Comparison of ENCODE assay signal across 25 mouse cellular contexts in the genomic region with DNA sequence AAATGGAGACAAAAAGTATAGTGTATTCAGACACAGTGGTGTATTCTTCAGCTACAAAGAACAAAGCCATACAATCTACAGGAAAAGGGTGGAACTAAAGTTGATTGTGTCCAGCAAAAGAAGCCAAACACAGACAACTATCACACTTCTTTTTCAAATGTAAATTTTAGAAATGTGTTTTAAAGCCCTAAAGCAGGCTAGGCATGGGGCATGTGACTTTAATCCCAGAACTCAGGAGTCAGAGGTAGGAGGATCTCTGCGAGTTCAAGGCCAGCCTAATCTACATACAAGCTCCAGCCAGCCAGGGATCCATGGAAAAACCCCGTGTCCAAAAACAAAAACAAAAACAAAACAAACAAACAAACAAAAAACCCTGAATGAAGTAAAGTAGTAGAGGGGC.
"Had no signal": no experiment of that assay in that cellular context is flagged by ENCODE, and none has a peak within 500 bp of the region (broad histone marks: within the 10 kb centered on the region; RNA-seq: fewer than 3 reads in every experiment).

No protein-coding gene starts in this region.

- H3K36me3 ChIP-seq: heart, embryonic 10.5 days; heart, embryonic 12.5 days; hindbrain, embryonic 13.5 days; hindbrain, embryonic 15.5 days; kidney, embryonic 15.5 days; limb, embryonic 13.5 days; limb, embryonic 15.5 days; liver, embryonic 12.5 days had no signal

- ATAC-seq: hindbrain, postnatal 0 days; intestine, embryonic 16.5 days; liver, embryonic 12.5 days had no signal

- DNase-seq: gastrocnemius, adult 2 months; gastrocnemius, postnatal 10 days; gastrocnemius, postnatal 25 days; heart, adult 18-20 months; heart, postnatal 10 days; heart, postnatal 4 days; kidney, adult 11 months; kidney, adult 2 months; kidney, adult 9 months; kidney, postnatal 14 days; kidney, postnatal 36 days; layer of hippocampus, adult 9-11 months; layer of hippocampus, postnatal 36 days; left cerebral cortex, postnatal 4 days had no signal

- H3K9me3 ChIP-seq: heart, embryonic 10.5 days; heart, embryonic 12.5 days; hindbrain, embryonic 13.5 days; hindbrain, embryonic 15.5 days; kidney, embryonic 15.5 days; limb, embryonic 13.5 days; limb, embryonic 15.5 days; liver, embryonic 12.5 days had no signal

- H3K27me3 ChIP-seq: heart, embryonic 12.5 days; hindbrain, embryonic 15.5 days; kidney, embryonic 15.5 days; limb, embryonic 13.5 days; limb, embryonic 15.5 days; liver, embryonic 12.5 days had no signal

- H3K9ac ChIP-seq: heart, embryonic 12.5 days; hindbrain, embryonic 13.5 days; hindbrain, embryonic 15.5 days; kidney, embryonic 15.5 days; limb, embryonic 13.5 days; limb, embryonic 15.5 days; liver, embryonic 12.5 days had no signal

- H3K27ac ChIP-seq: gastrocnemius, adult 2 months; heart, embryonic 10.5 days; hindbrain, embryonic 13.5 days; hindbrain, embryonic 15.5 days; hindbrain, postnatal 0 days; kidney, embryonic 15.5 days; kidney, postnatal 0 days; limb, embryonic 13.5 days; limb, embryonic 15.5 days; liver, embryonic 12.5 days had no signal

- H3K4me3 ChIP-seq: gastrocnemius, adult 2 months; heart, embryonic 10.5 days; heart, embryonic 12.5 days; hindbrain, embryonic 13.5 days; hindbrain, embryonic 15.5 days; kidney, embryonic 15.5 days; limb, embryonic 13.5 days; limb, embryonic 15.5 days; liver, embryonic 12.5 days had no signal

- H3K4me2 ChIP-seq: heart, embryonic 12.5 days; hindbrain, embryonic 13.5 days; hindbrain, embryonic 15.5 days; kidney, embryonic 15.5 days; limb, embryonic 13.5 days; limb, embryonic 15.5 days; liver, embryonic 12.5 days had no signal
